Mouse (Mus musculus): ENCODE measurements at regions not wholly inside any gene's neighbourhood (a gene's known extent, or its start where the extent isn't known, plus 50 kb on each side); places are given as distances from the start of the nearest gene placed in this dataset.

GRCm38 (mm10) chr1:13455572-13455971 is 2041.7 kb downstream of the A830018L16Rik start:
- TF ChIP-seq REST (IDR thresholded peaks at IDR 0.05; ENCODE audit: insufficient read depth, insufficient read length) (no peak), POLR2AphosphoS2 (IDR thresholded peaks at IDR 0.05; ENCODE audit: insufficient read length, low read depth) (no peak), USF1 (IDR thresholded peaks at IDR 0.05; ENCODE audit: low read depth) (no peak), SRF (IDR thresholded peaks at IDR 0.05; ENCODE audit: control insufficient read depth, insufficient read length, low read depth) (no peak), MYOG (IDR thresholded peaks at IDR 0.05; ENCODE audit: control insufficient read depth in 1 of 3, insufficient read depth in 1 of 3, insufficient read length in 2 of 3, low read depth in 2 of 3) (no peak), MYOD1 (IDR thresholded peaks at IDR 0.05; ENCODE audit: control insufficient read depth in 1 of 3, insufficient read length in 2 of 3, low read depth in 2 of 3) (no peak), POLR2A (IDR thresholded peaks at IDR 0.05; ENCODE audit: insufficient read length, low read depth) (no peak), TCF3 (IDR thresholded peaks at IDR 0.05; ENCODE audit: insufficient read length, low read depth) (no peak), CEBPB (IDR thresholded peaks at IDR 0.05; ENCODE audit: insufficient read depth, poor library complexity, severe bottlenecking) (no peak), MAX (IDR thresholded peaks at IDR 0.05; ENCODE audit: low read depth) (no peak), E2F4 (IDR thresholded peaks at IDR 0.05; ENCODE audit: insufficient read depth) (no peak), TCF12 (IDR thresholded peaks at IDR 0.05; ENCODE audit: insufficient read depth, poor library complexity, severe bottlenecking) (no peak)
- Histone ChIP-seq H3K79me2 (ENCODE audit: control insufficient read depth, insufficient read depth) (no peaks in the 10 kb centered on the region), H3K4me3 (no peak overlapping the region)

GRCm38 (mm10) chr1:13464311-13464710 is 2050.4 kb downstream of the A830018L16Rik start:
- Histone ChIP-seq H3K4me2 (ENCODE audit: low read depth) (no peak overlapping the region), H3K79me2 (ENCODE audit: control insufficient read depth, insufficient read depth) (no peaks in the 10 kb centered on the region), H3K4me3 (no peak overlapping the region), H3K36me3 (ENCODE audit: control insufficient read depth, insufficient read depth) (no peaks in the 10 kb centered on the region), H3K27me3 (ENCODE audit: control insufficient read depth, insufficient read depth, insufficient read length) (no peaks in the 10 kb centered on the region), H3ac (ENCODE audit: control insufficient read depth, insufficient read length) (no peak overlapping the region)
- TF ChIP-seq POLR2AphosphoS2 (IDR thresholded peaks at IDR 0.05; ENCODE audit: insufficient read length, low read depth) (no peak), TCF3 (IDR thresholded peaks at IDR 0.05; ENCODE audit: insufficient read length, low read depth) (no peak), CEBPB (IDR thresholded peaks at IDR 0.05; ENCODE audit: insufficient read depth, poor library complexity, severe bottlenecking) (no peak), SRF (IDR thresholded peaks at IDR 0.05; ENCODE audit: control insufficient read depth, insufficient read length, low read depth) (no peak)

More at GRCm38 (mm10) chr1:13455572-13455971, 2041.7 kb downstream of the A830018L16Rik start:
- Histone ChIP-seq H3K27me3 (ENCODE audit: control insufficient read depth, insufficient read depth, insufficient read length) (no peaks in the 10 kb centered on the region), H3K36me3 (ENCODE audit: control insufficient read depth, insufficient read depth) (no peaks in the 10 kb centered on the region), H3ac (ENCODE audit: control insufficient read depth, insufficient read length) (no peak overlapping the region), H3K4me2 (ENCODE audit: low read depth) (no peak overlapping the region)

- TF ChIP-seq SRF (IDR thresholded peaks at IDR 0.05; ENCODE audit: control insufficient read depth, insufficient read length, low read depth) (no peak), REST (IDR thresholded peaks at IDR 0.05; ENCODE audit: insufficient read depth, insufficient read length) (no peak), TCF3 (IDR thresholded peaks at IDR 0.05; ENCODE audit: insufficient read length, low read depth) (no peak), USF1 (IDR thresholded peaks at IDR 0.05; ENCODE audit: low read depth) (no peak), POLR2AphosphoS2 (IDR thresholded peaks at IDR 0.05; ENCODE audit: insufficient read length, low read depth) (no peak), MYOD1 (IDR thresholded peaks at IDR 0.05; ENCODE audit: control insufficient read depth in 1 of 3, insufficient read length in 2 of 3, low read depth in 2 of 3) (no peak), MAX (IDR thresholded peaks at IDR 0.05; ENCODE audit: low read depth) (no peak), TCF12 (IDR thresholded peaks at IDR 0.05; ENCODE audit: insufficient read depth, poor library complexity, severe bottlenecking) (no peak), POLR2A (IDR thresholded peaks at IDR 0.05; ENCODE audit: insufficient read length, low read depth) (no peak)
- no peak overlapping the region for H3ac ChIP-seq (ENCODE audit: control insufficient read depth, insufficient read length)
Observed at GRCm38 (mm10) chr1:13467174-13467573, 2053.3 kb downstream of the A830018L16Rik start.

GRCm38 (mm10) chr1:13467886-13468630 is 2054.2 kb downstream of the A830018L16Rik start:
- Histone ChIP-seq H3K4me3 (no peak overlapping the region), H3K36me3 (ENCODE audit: control insufficient read depth, insufficient read depth) (no peaks in the 10 kb centered on the region), H3K79me2 (ENCODE audit: control insufficient read depth, insufficient read depth) (no peaks in the 10 kb centered on the region), H3ac (ENCODE audit: control insufficient read depth, insufficient read length) (no peak overlapping the region), H3K4me2 (ENCODE audit: low read depth) (no peak overlapping the region), H3K27me3 (ENCODE audit: control insufficient read depth, insufficient read depth, insufficient read length) (no peaks in the 10 kb centered on the region)
- no peak for TF ChIP-seq USF1 (IDR thresholded peaks at IDR 0.05; ENCODE audit: low read depth)
- no peak for TF ChIP-seq MYOD1 (IDR thresholded peaks at IDR 0.05; ENCODE audit: control insufficient read depth in 1 of 3, insufficient read length in 2 of 3, low read depth in 2 of 3)
- TF ChIP-seq POLR2A (IDR thresholded peaks at IDR 0.05; ENCODE audit: insufficient read length, low read depth) = no peak
- TF ChIP-seq TCF12 (IDR thresholded peaks at IDR 0.05; ENCODE audit: insufficient read depth, poor library complexity, severe bottlenecking) = no peak
- no peak for TF ChIP-seq CEBPB (IDR thresholded peaks at IDR 0.05; ENCODE audit: insufficient read depth, poor library complexity, severe bottlenecking)
- no peak for TF ChIP-seq E2F4 (IDR thresholded peaks at IDR 0.05; ENCODE audit: insufficient read depth)
- no peak for TF ChIP-seq POLR2AphosphoS2 (IDR thresholded peaks at IDR 0.05; ENCODE audit: insufficient read length, low read depth)
- TF ChIP-seq MYOG (IDR thresholded peaks at IDR 0.05; ENCODE audit: control insufficient read depth in 1 of 3, insufficient read depth in 1 of 3, insufficient read length in 2 of 3, low read depth in 2 of 3) = no peak
- no peak for TF ChIP-seq REST (IDR thresholded peaks at IDR 0.05; ENCODE audit: insufficient read depth, insufficient read length)
- TF ChIP-seq SRF (IDR thresholded peaks at IDR 0.05; ENCODE audit: control insufficient read depth, insufficient read length, low read depth) = no peak
- no peak for TF ChIP-seq TCF3 (IDR thresholded peaks at IDR 0.05; ENCODE audit: insufficient read length, low read depth)
- TF ChIP-seq MAX (IDR thresholded peaks at IDR 0.05; ENCODE audit: low read depth) = no peak

More at GRCm38 (mm10) chr1:13467174-13467573, 2053.3 kb downstream of the A830018L16Rik start:
- Histone ChIP-seq H3K79me2 (ENCODE audit: control insufficient read depth, insufficient read depth) (no peaks in the 10 kb centered on the region), H3K4me3 (no peak overlapping the region), H3K36me3 (ENCODE audit: control insufficient read depth, insufficient read depth) (no peaks in the 10 kb centered on the region), H3K4me2 (ENCODE audit: low read depth) (no peak overlapping the region), H3K27me3 (ENCODE audit: control insufficient read depth, insufficient read depth, insufficient read length) (no peaks in the 10 kb centered on the region)

All from myocyte (in vitro differentiated cells).